Mouse (Mus musculus): ENCODE measurements around the gene Gm49361. TPM values are rescaled to one million over a fixed set of nuclear protein-coding genes. Genes with fewer than 3 reads are reported as not detected.

Gm49361 gene
- total RNA-seq (2015; ENCODE audit: low replicate concordance) (not detected in 2 replicates), total RNA-seq (2017; ENCODE audit: low replicate concordance) (not detected in 2 replicates)

- ATAC-seq (replicated peaks; ENCODE audit: low FRiP score, poor library complexity, severe bottlenecking): peak; percentile 87
Observed at GRCm38 (mm10) chr14:57746001-57746771, at the start of gene Gm49361. Gene Gm49361 (minus strand): TSS chr14:57746103.

GRCm38 (mm10) chr14:57791171-57791570 lies 45.3 kb upstream of the Gm49361 start:
- ATAC-seq (replicated peaks; ENCODE audit: low FRiP score, poor library complexity, severe bottlenecking): no peak

GRCm38 (mm10) chr14:57789759-57790158 lies 43.9 kb upstream of the Gm49361 start:
- ATAC-seq (replicated peaks; ENCODE audit: low FRiP score, poor library complexity, severe bottlenecking): no peak

GRCm38 (mm10) chr14:57789311-57789710 lies 43.4 kb upstream of the Gm49361 start:
- no peak for ATAC-seq (replicated peaks; ENCODE audit: low FRiP score, poor library complexity, severe bottlenecking)

- ATAC-seq (replicated peaks; ENCODE audit: low FRiP score, poor library complexity, severe bottlenecking): no peak
Observed at GRCm38 (mm10) chr14:57787406-57787805, 41.5 kb upstream of the Gm49361 start.

GRCm38 (mm10) chr14:57772157-57772815 lies 26.4 kb upstream of the Gm49361 start:
- ATAC-seq (replicated peaks; ENCODE audit: low FRiP score, poor library complexity, severe bottlenecking): no peak

GRCm38 (mm10) chr14:57769102-57769501 lies 23.2 kb upstream of the Gm49361 start:
- no peak for ATAC-seq (replicated peaks; ENCODE audit: low FRiP score, poor library complexity, severe bottlenecking)

- ATAC-seq (replicated peaks; ENCODE audit: low FRiP score, poor library complexity, severe bottlenecking): no peak
Observed at GRCm38 (mm10) chr14:57760447-57761412, 14.8 kb upstream of the Gm49361 start.

GRCm38 (mm10) chr14:57758237-57758636 lies 12.3 kb upstream of the Gm49361 start, which contains the start of gene Lats2:
Gene Lats2 (minus strand): TSS chr14:57758388.
- no peak for ATAC-seq (replicated peaks; ENCODE audit: low FRiP score, poor library complexity, severe bottlenecking)

- no peak for ATAC-seq (replicated peaks; ENCODE audit: low FRiP score, poor library complexity, severe bottlenecking)
Observed at GRCm38 (mm10) chr14:57756094-57756493, 10.2 kb upstream of the Gm49361 start.

- ATAC-seq (replicated peaks; ENCODE audit: low FRiP score, poor library complexity, severe bottlenecking): 0 out of 2 replicates have a peak, but pooled peaks have one; percentile 22
Observed at GRCm38 (mm10) chr14:57755661-57756060, 9.8 kb upstream of the Gm49361 start.

- ATAC-seq (replicated peaks; ENCODE audit: low FRiP score, poor library complexity, severe bottlenecking): peak; percentile 53; the same call in 1 of the 2 replicates
Observed at GRCm38 (mm10) chr14:57753351-57753992, 7.6 kb upstream of the Gm49361 start.

GRCm38 (mm10) chr14:57751006-57751405 lies 5.1 kb upstream of the Gm49361 start:
- ATAC-seq (replicated peaks; ENCODE audit: low FRiP score, poor library complexity, severe bottlenecking): peak; percentile 38; the same call in 1 of the 2 replicates

GRCm38 (mm10) chr14:57749501-57749900 lies 3.6 kb upstream of the Gm49361 start:
- no peak for ATAC-seq (replicated peaks; ENCODE audit: low FRiP score, poor library complexity, severe bottlenecking)

- peak; percentile 33 for ATAC-seq (replicated peaks; ENCODE audit: low FRiP score, poor library complexity, severe bottlenecking)
Observed at GRCm38 (mm10) chr14:57745291-57745969, 473 bp downstream of the Gm49361 start.

GRCm38 (mm10) chr14:57744547-57744946 lies 1.4 kb downstream of the Gm49361 start:
- ATAC-seq (replicated peaks; ENCODE audit: low FRiP score, poor library complexity, severe bottlenecking): no peak

- no peak for ATAC-seq (replicated peaks; ENCODE audit: low FRiP score, poor library complexity, severe bottlenecking)
Observed at GRCm38 (mm10) chr14:57740651-57741050, 5.3 kb downstream of the Gm49361 start.

- ATAC-seq (replicated peaks; ENCODE audit: low FRiP score, poor library complexity, severe bottlenecking): no peak
Observed at GRCm38 (mm10) chr14:57737089-57737488, 8.8 kb downstream of the Gm49361 start.

- no peak for ATAC-seq (replicated peaks; ENCODE audit: low FRiP score, poor library complexity, severe bottlenecking)
Observed at GRCm38 (mm10) chr14:57736141-57736540, 9.8 kb downstream of the Gm49361 start.

Data from erythroblast, adult 5-6 weeks (primary cell).